ENCODE assay signal across 18 mouse cellular contexts in the genomic region with DNA sequence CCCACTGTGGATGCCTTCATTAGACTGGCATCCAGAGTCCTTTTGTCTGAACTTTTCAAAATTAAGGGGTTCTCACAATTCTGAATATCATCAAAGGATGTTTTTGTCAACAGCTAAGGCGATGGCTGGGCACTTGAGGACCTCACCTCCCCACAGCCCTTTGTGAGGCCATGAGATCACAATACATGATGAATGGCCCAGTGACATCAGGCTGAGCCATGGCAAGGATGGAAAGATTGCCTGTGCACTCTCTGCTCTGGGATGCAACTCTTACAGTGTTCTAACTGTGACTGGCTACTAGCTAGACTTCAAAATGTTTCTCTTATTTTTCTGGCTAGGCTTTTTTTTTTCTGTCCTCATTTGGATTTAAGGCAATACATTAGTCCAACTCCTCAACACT.
A peak's percentile ranks its signal among the peaks of the same experiment; 100 is the strongest.
DNase-seq lines count a peak whose midpoint lies in the region; TF ChIP-seq lines count a peak whose summit lies in the region.
"Had no signal": no experiment of that assay in that cellular context is flagged by ENCODE, and none has a peak within 500 bp of the region (broad histone marks: within the 10 kb centered on the region; RNA-seq: fewer than 3 reads in every experiment).

No protein-coding gene starts in this region.

- TF ChIP-seq CTCF in testis, adult 2 months (IDR thresholded peaks at IDR 0.05; ENCODE audit: control insufficient read depth, insufficient read depth, insufficient replicate concordance, low read depth, low read length), result no peak

- TF ChIP-seq POLR2A in testis, adult 2 months (IDR thresholded peaks at IDR 0.05; ENCODE audit: control insufficient read depth, low read depth, low read length), result peak; percentile 42; the same call in 1 of the 2 replicates

- peak overlapping the region; percentile 44 for H3K4me3 ChIP-seq in testis, adult 2 months (ENCODE audit: control insufficient read depth, low read depth, low read length)
- H3K4me3 ChIP-seq: embryonic facial prominence, embryonic 10.5 days; embryonic facial prominence, embryonic 12.5 days; forebrain, embryonic 13.5 days; forebrain, embryonic 15.5 days had no signal

- DNase-seq in adrenal gland, postnatal 36 days, result peak; percentile 37 to 38
- no peak for DNase-seq in adrenal gland, adult 8-10 months
- DNase-seq in testis, postnatal 10 days (ENCODE audit: low spot score), result no peak
- no peak for DNase-seq in heart, postnatal 14 days
- DNase-seq: adrenal gland, postnatal 25 days; cerebellum, adult 11-12 months; cerebellum, adult 2 months; cerebellum, adult 9-10 months; cerebellum, postnatal 10 days; cerebellum, postnatal 25 days; embryo, embryonic 11 days; forebrain, postnatal 0 days had no signal

- no peaks in the 10 kb centered on the region for H3K4me1 ChIP-seq in testis, adult 2 months (ENCODE audit: control insufficient read depth, insufficient read depth, low read length)
- H3K4me1 ChIP-seq: embryonic facial prominence, embryonic 12.5 days; forebrain, embryonic 13.5 days; forebrain, embryonic 15.5 days had no signal

- H3K36me3 ChIP-seq in testis, adult 2 months (ENCODE audit: control insufficient read depth, insufficient read depth, low read length), result no peaks in the 10 kb centered on the region
- H3K36me3 ChIP-seq: embryonic facial prominence, embryonic 10.5 days; embryonic facial prominence, embryonic 12.5 days; forebrain, embryonic 15.5 days had no signal

- no peaks in the 10 kb centered on the region for H3K27me3 ChIP-seq in testis, adult 2 months (ENCODE audit: control insufficient read depth, insufficient read depth, low read length)
- H3K27me3 ChIP-seq: embryonic facial prominence, embryonic 12.5 days; forebrain, embryonic 13.5 days; forebrain, embryonic 15.5 days; Patski had no signal

- intact Hi-C loops in heart, postnatal 14 days (cut with DNase I), result loop anchor here (5.0 kb wide), 1 partner anchor 64 kb away; no protein-coding TSS in a partner anchor

- H3K27ac ChIP-seq in testis, adult 2 months (ENCODE audit: control insufficient read depth, insufficient read depth, low read depth, low read length), result peak overlapping the region; percentile 68; the same call in 1 of the 2 replicates
- H3K27ac ChIP-seq: embryonic facial prominence, embryonic 10.5 days; embryonic facial prominence, embryonic 12.5 days; forebrain, embryonic 13.5 days; forebrain, embryonic 15.5 days had no signal

Comparison
In these comparisons a context has a peak if more than half of its experiments do, and no peak if none do; other contexts are left out.
1. DNase-seq: peak in adrenal gland, postnatal 36 days (2 of 2); none in adrenal gland, adult 8-10 months (single experiment), testis, postnatal 10 days (single experiment) and heart, postnatal 14 days (0 of 2).